Mouse (Mus musculus) erythroblast, adult 5-6 weeks (primary cell): ENCODE measurements at regions not wholly inside any gene's neighbourhood (a gene's known extent, or its start where the extent isn't known, plus 50 kb on each side); places are given as distances from the start of the nearest gene placed in this dataset.
"Not testable (repeated sequence)": the region's sequence is repeated elsewhere in the genome, so short reads cannot be mapped to it uniquely, and the experiment has no call there.

Experiments
- ATAC-seq: replicated peaks from 2 replicates; pipeline ENCODE4 v1.8.0; 2016; ENCODE audit warnings: moderate number of reproducible peaks, mild to moderate bottlenecking, moderate TSS enrichment, inconsistent platforms; ENCODE audit not compliant: poor library complexity, low FRiP score, severe bottlenecking

GRCm38 (mm10) chr16:29738075-29738474 lies 158.9 kb downstream of the Opa1 start:
- ATAC-seq = no peak

GRCm38 (mm10) chr16:29742497-29743230 lies 163.5 kb downstream of the Opa1 start:
- ATAC-seq = no peak

- ATAC-seq = no peak
These were observed 166.4 kb downstream of the Opa1 start for GRCm38 (mm10) chr16:29745486-29745885.

GRCm38 (mm10) chr16:29746245-29746644 lies 167.1 kb downstream of the Opa1 start:
- no peak for ATAC-seq

- ATAC-seq = no peak
These were observed 170.0 kb downstream of the Opa1 start for GRCm38 (mm10) chr16:29749167-29749566.

GRCm38 (mm10) chr16:29754579-29755199 lies 175.6 kb downstream of the Opa1 start:
- no peak for ATAC-seq

- ATAC-seq = no peak
These were observed 179.1 kb downstream of the Opa1 start for GRCm38 (mm10) chr16:29758246-29758645.

- ATAC-seq = no peak
These were observed 180.3 kb downstream of the Opa1 start for GRCm38 (mm10) chr16:29759416-29759815.

GRCm38 (mm10) chr16:29760627-29761026 lies 181.5 kb downstream of the Opa1 start:
- no peak for ATAC-seq

GRCm38 (mm10) chr16:29761779-29762277 lies 182.7 kb downstream of the Opa1 start:
- no peak for ATAC-seq

- no peak for ATAC-seq
These were observed 185.2 kb downstream of the Opa1 start for GRCm38 (mm10) chr16:29764376-29764775.

- not testable (repeated sequence) for ATAC-seq
These were observed 186.7 kb downstream of the Opa1 start for GRCm38 (mm10) chr16:29765801-29766200.

GRCm38 (mm10) chr16:29771320-29771719 lies 192.2 kb downstream of the Opa1 start:
- ATAC-seq = no peak

GRCm38 (mm10) chr16:29771728-29772608 lies 192.8 kb downstream of the Opa1 start:
- no peak for ATAC-seq

GRCm38 (mm10) chr16:29772609-29772988 lies 193.5 kb downstream of the Opa1 start:
- no peak for ATAC-seq

GRCm38 (mm10) chr16:29773056-29773455 lies 193.9 kb downstream of the Opa1 start:
- no peak for ATAC-seq

- ATAC-seq = no peak
These were observed 195.8 kb downstream of the Opa1 start for GRCm38 (mm10) chr16:29774949-29775348.

- ATAC-seq = no peak
These were observed 196.7 kb downstream of the Opa1 start for GRCm38 (mm10) chr16:29775879-29776278.

- ATAC-seq = no peak
These were observed 203.3 kb downstream of the Opa1 start for GRCm38 (mm10) chr16:29782441-29782840.

- no peak for ATAC-seq
These were observed 206.0 kb downstream of the Opa1 start for GRCm38 (mm10) chr16:29785114-29785513.
